Mouse (Mus musculus) cerebellum, adult 9-11 months (tissue): Measurements from ENCODE around the gene Dnase1l1.

ENCODE experiments used
- DNase-seq: peaks from one replicate; pipeline ENCODE4 v3.0.0; 2022

Gene Dnase1l1

DNA sequence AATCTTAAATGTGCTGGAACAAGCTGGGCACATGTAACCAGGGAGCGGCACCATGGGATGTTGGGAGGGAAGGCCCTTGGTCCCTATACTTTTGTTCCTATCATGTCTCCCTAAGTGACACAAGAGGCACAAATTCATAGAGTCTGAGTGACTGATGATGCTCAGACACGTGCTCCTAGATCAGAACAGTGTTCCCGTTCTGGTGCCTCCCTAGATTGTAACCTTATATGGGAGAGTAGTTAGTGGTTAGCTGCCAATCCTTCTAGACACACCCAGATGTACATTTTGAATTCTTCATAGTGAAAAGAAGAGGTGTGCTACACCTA is 12.4 kb downstream of the Dnase1l1 start:
- DNase-seq = no peak

DNA sequence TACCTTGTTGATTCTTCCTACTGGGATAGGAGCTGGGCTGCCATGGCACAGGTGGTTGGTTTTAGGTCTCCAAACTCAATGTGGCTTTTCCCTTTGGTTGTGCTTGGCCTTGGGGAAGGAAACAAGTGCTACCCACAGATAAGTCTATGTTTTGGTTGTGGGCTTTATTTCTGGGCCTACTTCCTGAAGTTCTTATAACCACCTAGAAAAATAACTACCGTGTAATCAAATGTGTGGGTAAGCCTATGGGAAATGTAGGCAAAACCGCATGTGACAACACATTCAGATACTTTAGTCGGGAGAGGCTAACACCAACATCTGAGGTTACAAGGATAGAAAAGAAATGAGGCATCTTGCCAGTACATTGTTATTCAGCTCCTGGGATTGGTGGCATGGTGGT is 24.4 kb downstream of the Dnase1l1 start:
- no peak for DNase-seq

DNA sequence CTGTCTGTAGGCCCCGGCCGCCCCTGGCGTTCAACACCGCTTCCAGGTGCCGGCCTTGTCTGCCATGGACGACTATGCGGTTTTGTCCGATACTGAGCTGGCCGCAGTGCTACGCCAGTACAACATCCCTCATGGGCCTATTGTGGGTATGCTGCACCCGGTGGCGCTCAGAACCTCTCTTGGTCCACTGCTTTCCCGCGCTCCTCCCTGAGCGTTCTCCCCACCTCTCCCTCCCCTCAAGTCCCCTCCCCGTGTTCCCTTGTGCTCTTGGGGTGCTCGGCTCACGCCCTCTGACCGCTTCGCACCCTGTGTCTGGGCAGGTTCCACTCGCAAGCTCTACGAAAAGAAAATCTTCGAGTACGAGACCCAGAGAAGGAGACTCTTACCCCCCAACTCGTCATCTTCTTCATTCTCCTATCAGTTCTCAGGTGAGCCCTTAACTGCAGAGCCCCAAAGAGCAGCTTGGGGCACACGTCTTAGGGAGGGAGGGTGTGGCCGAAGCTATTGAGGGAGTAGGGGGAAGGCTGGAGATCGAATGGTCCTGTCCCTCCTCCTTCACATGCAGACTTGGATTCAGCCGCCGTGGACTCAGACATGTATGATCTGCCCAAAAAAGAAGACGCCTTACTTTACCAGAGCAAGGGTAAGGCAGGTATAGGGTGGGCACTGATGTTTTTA is 27.1 kb downstream of the Dnase1l1 start:
- DNase-seq = no peak

DNA sequence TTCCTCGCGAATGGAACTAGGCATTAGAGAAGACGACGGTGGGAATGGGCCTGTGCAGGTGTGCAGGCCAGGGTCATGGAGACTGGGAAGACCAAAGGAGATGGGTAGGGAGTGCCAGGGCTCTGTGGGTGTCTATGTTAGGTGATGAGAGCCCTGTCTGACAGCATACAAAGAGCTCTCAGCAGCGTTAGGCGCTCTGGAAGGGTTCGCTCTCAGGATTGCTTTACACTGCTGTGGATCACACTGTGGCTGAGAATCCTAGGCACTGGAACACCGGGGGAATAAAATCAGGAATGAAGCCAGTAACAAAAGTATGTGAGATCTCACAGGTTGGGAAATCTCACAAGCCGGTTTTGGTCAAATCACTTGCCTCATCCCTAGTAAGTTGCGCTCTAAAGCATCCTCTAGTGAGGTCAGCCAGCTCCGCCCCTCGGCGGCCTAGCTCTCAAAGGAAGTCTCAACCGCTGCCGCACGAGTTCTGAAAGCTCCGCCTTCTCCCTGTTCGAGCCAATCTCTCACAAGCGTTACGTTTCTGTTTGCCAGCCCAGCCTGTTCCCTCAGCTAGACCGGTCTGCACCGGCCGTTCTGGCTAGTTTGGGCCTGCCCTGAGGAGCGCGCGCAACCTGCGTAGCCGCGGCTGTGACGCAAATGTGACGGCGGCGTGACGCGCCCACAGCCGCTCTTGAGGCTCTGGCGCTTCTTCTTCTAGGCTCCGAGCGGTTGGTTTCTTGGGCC is 27.8 kb downstream of the Dnase1l1 start, which contains the start of gene Emd:
TSS of gene Emd (plus strand) at position 535 of the 735 bp plus-strand sequence.
- DNase-seq = peak; percentile 94

DNA sequence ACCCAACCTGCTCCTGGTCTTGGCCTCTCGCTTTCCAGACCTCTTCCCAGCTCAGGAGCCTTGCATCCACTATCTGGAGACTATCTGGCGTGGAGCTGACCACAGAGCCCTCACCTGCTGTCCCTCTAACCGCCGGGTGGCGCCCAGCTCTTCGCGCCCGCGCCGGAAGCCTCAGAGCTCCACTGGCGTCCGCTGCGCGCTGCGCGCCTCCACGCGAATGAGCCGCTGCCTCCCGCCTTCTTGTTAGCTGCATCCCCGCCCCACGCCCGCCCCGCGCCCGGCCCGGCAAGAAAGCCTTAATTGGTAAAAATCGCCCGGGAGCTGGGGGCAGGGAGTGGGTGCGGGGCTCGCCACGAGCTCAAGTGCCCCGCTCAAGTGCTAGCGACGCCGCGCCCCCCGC is 32.5 kb downstream of the Dnase1l1 start, which contains the start of gene Flna:
TSS of gene Flna (minus strand) at position 206 of the 400 bp plus-strand sequence.
- peak; percentile 82 for DNase-seq

DNA sequence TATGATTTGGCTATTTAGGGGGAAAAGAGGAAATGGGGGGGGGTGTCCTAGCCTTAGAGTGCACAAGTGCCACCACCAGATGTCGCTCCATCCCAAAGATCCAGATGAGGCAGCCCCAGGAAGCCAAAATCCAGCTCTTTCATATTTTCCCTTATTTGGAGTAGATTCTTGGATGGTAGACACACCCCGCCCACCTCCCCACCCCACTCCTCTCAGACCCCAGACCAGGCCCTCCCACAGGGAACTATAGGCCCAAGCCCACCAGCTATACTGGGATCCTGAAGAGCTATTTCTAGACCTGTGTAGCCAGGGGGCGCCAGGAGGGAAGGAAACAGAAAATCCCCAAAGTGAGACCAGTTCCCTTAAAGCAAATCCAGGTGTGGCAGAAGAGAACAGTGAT is 33.5 kb downstream of the Dnase1l1 start:
- DNase-seq = peak; percentile 43

DNA sequence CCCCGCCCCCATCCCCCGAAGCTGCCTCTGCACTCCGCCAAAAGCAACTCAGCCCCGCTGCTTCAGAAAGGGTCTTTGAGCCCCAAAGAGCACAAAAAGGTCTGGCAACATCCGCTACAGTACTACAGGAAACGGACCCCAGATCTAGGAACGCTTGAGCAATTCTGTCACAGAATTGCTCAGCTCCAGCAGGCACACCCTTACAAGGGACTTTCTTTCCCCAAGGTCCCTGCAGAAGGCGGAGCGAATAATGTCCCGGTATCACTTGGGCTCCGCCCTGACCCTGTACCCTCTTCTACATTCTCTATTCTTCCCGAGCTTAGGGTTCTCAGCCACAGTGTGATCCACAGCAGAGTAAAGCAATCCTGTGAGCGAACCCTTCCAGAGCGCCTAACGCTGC is 35.4 kb downstream of the Dnase1l1 start:
- no peak for DNase-seq

DNA sequence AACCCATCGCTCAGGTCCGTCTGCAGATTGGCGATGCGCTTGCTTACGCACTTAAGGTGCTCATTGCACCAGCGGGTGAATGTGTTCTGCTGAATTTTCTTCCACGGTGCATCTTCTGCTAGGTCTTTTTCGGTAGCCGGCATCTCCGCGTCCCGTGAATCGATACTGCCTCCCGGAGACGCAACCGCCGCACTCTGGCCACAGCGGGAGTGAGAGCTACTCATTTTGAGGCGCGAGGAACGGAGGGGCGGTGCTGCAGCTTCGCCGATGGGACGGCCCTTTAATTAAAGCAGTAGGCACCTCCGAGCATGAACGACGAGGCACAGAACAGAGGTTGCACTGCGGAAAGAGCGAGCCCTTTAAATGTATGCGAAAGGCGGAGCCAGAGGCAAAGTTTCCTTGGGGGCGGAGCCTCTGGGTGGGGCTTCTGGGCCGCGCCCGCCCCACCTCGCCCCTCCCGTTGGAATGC is 35.9 kb downstream of the Dnase1l1 start:
- DNase-seq = peak; percentile 90

DNA sequence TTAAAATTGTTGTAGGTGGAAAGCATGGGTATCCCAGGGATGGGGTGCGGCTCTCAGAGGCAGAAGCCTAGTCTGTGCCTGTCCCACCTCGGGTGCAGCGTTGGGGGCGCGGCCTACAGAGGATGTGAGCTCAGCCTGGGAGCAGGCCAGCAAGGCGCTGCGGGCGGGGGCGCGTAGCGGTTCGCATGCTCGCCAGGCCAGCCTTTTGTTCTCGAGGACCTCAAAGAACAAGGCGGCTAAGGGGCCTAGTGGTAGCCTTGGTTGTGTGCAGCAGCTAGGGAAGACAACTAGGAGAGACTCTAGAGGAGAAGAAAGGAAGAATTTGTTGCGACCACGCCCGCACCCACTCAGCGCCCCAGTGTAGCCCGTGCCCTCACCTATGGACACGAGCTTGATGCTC is 36.5 kb downstream of the Dnase1l1 start:
- peak; percentile 80 for DNase-seq

DNA sequence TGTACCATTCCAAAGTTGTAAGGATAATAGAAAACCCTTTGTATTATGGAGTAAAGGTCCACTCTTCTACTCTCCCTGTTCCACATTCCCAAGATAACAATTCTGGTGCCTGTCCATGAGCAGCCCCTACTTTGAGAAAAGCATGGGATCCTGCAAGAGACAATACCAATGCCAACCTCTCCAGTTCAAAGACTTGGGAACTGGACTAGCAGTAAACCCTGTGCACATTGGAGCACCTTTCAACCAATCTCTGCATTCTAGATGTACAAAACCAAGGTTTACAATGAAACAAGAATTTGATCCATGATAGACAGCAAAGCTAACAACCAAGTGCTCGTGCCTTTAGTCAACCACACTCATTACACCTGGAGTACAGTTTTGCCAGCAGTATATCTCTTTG is 37.0 kb downstream of the Dnase1l1 start:
- DNase-seq = no peak

DNA sequence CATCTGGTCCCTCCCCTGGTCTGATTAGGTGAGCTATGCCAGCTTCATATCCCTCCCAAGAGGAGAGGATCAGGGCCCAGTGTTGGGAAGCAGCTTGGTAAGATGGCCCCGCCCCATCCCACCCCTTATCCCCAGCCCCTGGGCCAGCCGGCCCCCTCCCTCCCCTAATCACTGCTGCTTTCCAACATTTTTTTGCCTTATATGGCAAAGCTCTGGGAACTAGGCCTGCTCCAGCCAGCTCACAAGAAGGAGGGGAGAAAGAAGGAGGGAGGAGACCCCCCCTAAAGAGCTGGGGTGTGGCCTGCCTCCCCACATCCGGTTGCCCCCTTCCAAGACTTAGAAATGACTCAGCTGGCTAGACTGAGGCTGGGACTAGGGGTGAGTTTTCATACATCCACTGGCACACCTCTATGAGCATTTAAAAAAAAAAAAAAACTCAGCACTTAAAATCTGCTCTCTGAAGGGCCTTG is 37.5 kb downstream of the Dnase1l1 start:
- DNase-seq = peak; percentile 35

DNA sequence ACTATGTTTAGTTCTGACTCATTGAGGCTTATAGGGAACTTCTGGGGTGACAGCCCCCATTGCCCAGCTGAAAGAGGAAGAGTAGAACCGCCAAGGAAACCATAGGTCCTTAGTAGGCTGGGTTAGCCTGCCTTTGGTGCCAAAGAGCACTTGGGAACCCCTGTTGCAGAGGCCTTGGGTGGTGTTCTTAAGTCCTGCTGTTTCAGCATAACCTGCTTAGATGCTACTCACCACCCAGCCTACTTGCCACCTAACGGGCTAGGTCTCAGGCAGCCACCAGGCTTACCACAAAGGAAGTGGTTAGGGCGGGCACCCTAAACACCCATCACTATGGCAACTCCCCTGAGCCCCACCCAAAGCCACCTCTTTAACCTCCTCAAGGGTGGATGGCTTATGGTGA is 38.3 kb downstream of the Dnase1l1 start:
- DNase-seq = no peak

DNA sequence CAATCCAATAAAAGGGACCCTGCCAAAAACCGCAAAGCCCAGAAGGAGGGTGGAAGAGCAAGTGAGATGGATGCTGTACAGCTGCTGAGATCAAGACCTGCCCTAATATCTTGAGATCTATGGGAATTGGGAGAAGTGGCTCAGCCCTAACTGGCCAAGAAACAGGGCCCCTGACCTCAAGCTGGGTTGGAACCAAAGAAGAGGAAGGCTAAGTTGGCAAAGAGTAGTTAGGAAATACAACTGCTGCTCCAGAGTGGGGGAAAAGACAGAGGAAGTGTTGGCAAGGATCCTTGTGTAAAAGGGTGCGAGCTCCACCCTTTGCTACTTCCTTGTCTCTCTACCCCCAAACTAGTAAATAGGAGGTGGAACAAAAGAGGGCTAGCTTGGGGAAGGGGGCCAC is 38.7 kb downstream of the Dnase1l1 start:
- no peak for DNase-seq

DNA sequence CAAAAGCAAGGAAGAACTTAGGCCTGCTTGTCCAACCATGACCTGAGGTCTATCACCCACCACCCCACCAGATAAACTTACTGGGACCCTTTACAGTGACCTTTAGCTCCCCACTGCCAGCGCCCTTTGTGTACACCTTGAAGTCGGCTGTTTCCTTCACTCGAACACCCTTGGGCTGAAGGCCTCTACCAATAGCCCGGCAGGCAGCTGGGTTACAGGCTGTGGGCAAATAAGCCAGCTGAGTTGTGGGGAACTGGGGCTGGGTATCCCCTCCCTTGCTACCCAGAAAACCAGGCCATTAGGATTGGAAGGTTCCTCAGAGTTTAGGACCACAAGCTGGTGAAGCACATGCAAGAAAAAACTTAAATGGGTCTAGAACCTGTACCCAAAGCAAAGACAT is 41.8 kb downstream of the Dnase1l1 start:
- no peak for DNase-seq

DNA sequence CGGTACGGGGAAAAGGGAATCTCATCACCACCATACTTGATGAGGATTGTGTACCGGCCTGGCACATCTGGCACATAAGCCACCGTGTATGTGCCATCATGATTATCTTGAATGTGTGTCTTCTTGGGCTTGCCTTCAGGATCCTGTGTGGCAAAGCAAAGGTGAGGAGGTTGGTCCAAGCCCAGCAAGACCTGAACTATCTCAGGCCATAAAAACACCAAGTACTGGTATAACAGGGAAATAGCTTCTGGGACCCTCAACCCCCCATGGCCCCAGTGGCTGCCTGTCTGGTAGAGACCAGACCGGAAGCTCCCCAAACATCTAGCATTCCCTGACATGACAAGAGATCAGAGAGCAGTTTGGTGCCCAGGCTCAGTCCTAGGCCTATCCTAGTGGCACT is 48.9 kb downstream of the Dnase1l1 start:
- DNase-seq = no peak

DNA sequence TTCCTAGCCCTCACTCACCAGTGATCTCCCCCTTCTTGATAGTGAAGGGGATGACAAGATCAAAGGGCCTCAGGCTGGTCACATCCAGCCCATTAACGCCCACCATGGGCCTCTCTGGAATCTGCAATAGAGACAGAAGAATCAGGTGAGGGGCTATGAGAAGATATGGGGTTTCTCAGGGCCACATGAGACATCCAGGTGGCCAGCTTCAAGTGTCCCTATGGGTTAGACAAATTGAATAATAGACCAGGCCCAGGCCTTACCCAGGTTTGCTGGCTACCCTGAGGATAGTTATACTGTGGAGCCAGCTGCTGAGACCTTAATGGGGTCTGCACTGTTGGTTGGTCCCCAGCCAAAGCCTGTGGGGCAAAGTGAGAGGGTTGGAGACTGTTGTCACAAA is 52.1 kb downstream of the Dnase1l1 start:
- no peak for DNase-seq
